Comparison of ENCODE assay signal across 8 mouse cellular contexts in the genomic region with DNA sequence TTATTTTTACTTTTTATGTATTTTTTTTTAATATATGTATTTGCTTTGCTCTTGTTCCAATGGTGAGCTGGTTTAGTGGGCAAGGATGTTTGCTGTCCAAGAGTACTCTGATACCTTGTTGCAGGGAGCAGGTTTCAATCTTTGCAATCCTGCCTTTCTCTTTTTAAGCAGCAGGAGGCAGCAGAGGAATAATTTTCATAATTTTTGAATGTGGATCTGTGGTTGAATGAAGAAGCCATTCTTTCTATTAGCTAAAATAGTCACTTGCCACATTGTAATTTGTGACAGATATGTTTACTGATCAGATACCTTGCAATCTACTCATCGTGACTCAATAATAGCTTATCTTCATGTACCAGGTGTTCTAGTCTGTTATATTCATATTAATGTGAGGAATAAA.
A peak's percentile ranks its signal among the peaks of the same experiment; 100 is the strongest.
DNase-seq lines count a peak whose midpoint lies in the region; ATAC-seq and TF ChIP-seq lines count a peak whose summit lies in the region.

No protein-coding gene starts in this region.

- POLR2A ChIA-PET in Patski (lab: Charles Lee): no interaction called here

- H3K4me3 ChIP-seq in midbrain, embryonic 11.5 days (ENCODE audit: low read depth, low read length): no peak overlapping the region
- H3K4me3 ChIP-seq in midbrain, embryonic 16.5 days (ENCODE audit: low read depth, low read length): no peak overlapping the region

- peaks cover 8% of the 10 kb centered on the region for H3K4me1 ChIP-seq in midbrain, embryonic 11.5 days (ENCODE audit: control insufficient read depth, insufficient read depth, low read length)
- no peaks in the 10 kb centered on the region for H3K4me1 ChIP-seq in midbrain, embryonic 16.5 days (ENCODE audit: control insufficient read depth, insufficient read depth, low read length)

- no peak for ATAC-seq in midbrain, embryonic 11.5 days (ENCODE audit: low FRiP score)
- ATAC-seq in midbrain, embryonic 16.5 days: no peak
- no peak for ATAC-seq in Patski
- ATAC-seq in megakaryocyte, adult 5-6 weeks (ENCODE audit: poor library complexity, severe bottlenecking): no peak

- no peak overlapping the region for H3K27ac ChIP-seq in midbrain, embryonic 11.5 days (ENCODE audit: low read depth, low read length)
- no peak overlapping the region for H3K27ac ChIP-seq in midbrain, embryonic 16.5 days (ENCODE audit: low read length)

- WGBS in midbrain, embryonic 11.5 days: 82% methylated on average over 1 of the region's 1 CpGs
- 72% methylated on average over 1 of the region's 1 CpGs for WGBS in midbrain, embryonic 16.5 days

- H3K4me2 ChIP-seq in midbrain, embryonic 11.5 days: no peak overlapping the region
- no peak overlapping the region for H3K4me2 ChIP-seq in midbrain, embryonic 16.5 days (ENCODE audit: low read length)

- H3K9ac ChIP-seq in midbrain, embryonic 11.5 days (ENCODE audit: low read length): no peak overlapping the region
- H3K9ac ChIP-seq in midbrain, embryonic 16.5 days (ENCODE audit: low read depth, low read length): no peak overlapping the region

- peak; percentile 61 for TF ChIP-seq CTCF in Patski (IDR thresholded peaks at IDR 0.05)

- H3K36me3 ChIP-seq in midbrain, embryonic 11.5 days (ENCODE audit: control insufficient read depth, insufficient read depth, low read length): no peaks in the 10 kb centered on the region
- no peaks in the 10 kb centered on the region for H3K36me3 ChIP-seq in midbrain, embryonic 16.5 days (ENCODE audit: control insufficient read depth, insufficient read depth, low read length)

- in situ Hi-C loops in Patski (cut with MboI; ENCODE audit: low pct_unique_long_range_greater_than_20kb): no loop called here

- CTCF ChIA-PET in Patski (lab: Charles Lee): interaction anchor here (1.3 to 2.0 kb wide), 3 partner anchors 10 to 77 kb away, joined by 3 to 5 read pairs (median 4); no protein-coding TSS in a partner anchor

- no peaks in the 10 kb centered on the region for H3K9me3 ChIP-seq in midbrain, embryonic 11.5 days (ENCODE audit: control insufficient read depth, low read length)
- H3K9me3 ChIP-seq in midbrain, embryonic 16.5 days (replicated peaks; ENCODE audit: control insufficient read depth, low read length, poor library complexity, severe bottlenecking): no peaks in the 10 kb centered on the region

- DNase-seq in gastrocnemius, adult 18-20 months (ENCODE audit: low spot score): peak; percentile 68
- no peak for DNase-seq in gastrocnemius, postnatal 4 days (ENCODE audit: low spot score in 2 of 2)
- DNase-seq in midbrain, embryonic 11.5 days (ENCODE audit: low spot score, missing footprints): peak; percentile 94
- DNase-seq in Patski (ENCODE audit: low read depth, low spot score): no peak
- peak; percentile 60 to 65 for DNase-seq in heart, postnatal 36 days
- DNase-seq in mesoderm, embryonic 11.5 days (ENCODE audit: low read depth, low spot score): peak; percentile 43

- intact Hi-C loops in heart, postnatal 36 days (cut with DNase I): loop anchor here (1.0 to 5.0 kb wide), 2 partner anchors 51 to 353 kb away; no protein-coding TSS in a partner anchor

- peaks cover 22% of the 10 kb centered on the region for H3K27me3 ChIP-seq in midbrain, embryonic 11.5 days (ENCODE audit: control insufficient read depth, insufficient read depth, low read length)
- H3K27me3 ChIP-seq in midbrain, embryonic 16.5 days (ENCODE audit: control insufficient read depth, insufficient read depth, low read depth, low read length): peaks cover 16% of the 10 kb centered on the region
- no peaks in the 10 kb centered on the region for H3K27me3 ChIP-seq in Patski

Comparison
In these comparisons a context has a peak if more than half of its experiments do, and no peak if none do; other contexts are left out.
1. DNase-seq: peak in gastrocnemius, adult 18-20 months (single experiment), midbrain, embryonic 11.5 days (single experiment), heart, postnatal 36 days (2 of 2) and mesoderm, embryonic 11.5 days (single experiment); none in gastrocnemius, postnatal 4 days (0 of 2) and Patski (single experiment).